16 mouse cellular contexts compared by ENCODE assay signal in genomic region chr8:26282156-26282935, GRCm38 (mm10).
DNase-seq lines count a peak whose midpoint lies in the region; ATAC-seq and TF ChIP-seq lines count a peak whose summit lies in the region.
"Had no signal": no experiment of that assay in that cellular context is flagged by ENCODE, and none has a peak within 500 bp of the region (broad histone marks: within the 10 kb centered on the region; RNA-seq: fewer than 3 reads in every experiment).

No protein-coding gene starts in this region.

- no peaks in the 10 kb centered on the region for H3K27me3 ChIP-seq in liver, adult 2 months (ENCODE audit: control insufficient read depth, insufficient read depth, low read length)
- no peaks in the 10 kb centered on the region for H3K27me3 ChIP-seq in liver, embryonic 11.5 days (replicated peaks; ENCODE audit: control insufficient read depth, insufficient read depth, low read length)
- no peaks in the 10 kb centered on the region for H3K27me3 ChIP-seq in embryonic facial prominence, embryonic 10.5 days (replicated peaks; ENCODE audit: low read depth, poor library complexity, severe bottlenecking)
- no peaks in the 10 kb centered on the region for H3K27me3 ChIP-seq in heart, embryonic 10.5 days (ENCODE audit: insufficient read depth, poor library complexity, severe bottlenecking)
- no peaks in the 10 kb centered on the region for H3K27me3 ChIP-seq in midbrain, postnatal 0 days (ENCODE audit: insufficient read depth, low read length)
- H3K27me3 ChIP-seq: forebrain, embryonic 15.5 days; heart, embryonic 15.5 days; midbrain, embryonic 12.5 days; neural tube, embryonic 13.5 days had no signal

- DNase-seq in liver, adult 2 months (ENCODE audit: extremely low read depth, low read depth, low spot score), result peak; percentile 33
- no peak for DNase-seq in liver, embryonic 11.5 days (ENCODE audit: low spot score)
- no peak for DNase-seq in embryonic facial prominence, embryonic 10.5 days (ENCODE audit: low spot score)
- peak; percentile 19 for DNase-seq in heart, embryonic 10.5 days (ENCODE audit: low spot score)
- peak; percentile 73 for DNase-seq in skeletal muscle tissue, adult 2 months (ENCODE audit: low read depth, low spot score)
- DNase-seq in midbrain, postnatal 0 days (ENCODE audit: low spot score), result no peak
- DNase-seq: cerebellum, postnatal 10 days; right cerebral cortex, adult 18-20 months; thymus, postnatal 36 days had no signal

- no peak overlapping the region for H3K4me2 ChIP-seq in liver, embryonic 11.5 days
- no peak overlapping the region for H3K4me2 ChIP-seq in midbrain, postnatal 0 days (ENCODE audit: low read depth, low read length, poor library complexity, severe bottlenecking)
- H3K4me2 ChIP-seq: forebrain, embryonic 15.5 days; heart, embryonic 15.5 days; midbrain, embryonic 12.5 days; neural tube, embryonic 13.5 days had no signal

- no peaks in the 10 kb centered on the region for H3K9me3 ChIP-seq in liver, embryonic 11.5 days (ENCODE audit: control insufficient read depth, low read length)
- H3K9me3 ChIP-seq in embryonic facial prominence, embryonic 10.5 days, result peaks cover 7% of the 10 kb centered on the region; the same call in 1 of the 2 replicates
- H3K9me3 ChIP-seq in heart, embryonic 10.5 days, result no peaks in the 10 kb centered on the region
- H3K9me3 ChIP-seq in midbrain, postnatal 0 days (ENCODE audit: low read length), result no peaks in the 10 kb centered on the region
- H3K9me3 ChIP-seq: forebrain, embryonic 15.5 days; heart, embryonic 15.5 days; midbrain, embryonic 12.5 days; neural tube, embryonic 13.5 days had no signal

- no peaks in the 10 kb centered on the region for H3K36me3 ChIP-seq in liver, adult 2 months (ENCODE audit: control insufficient read depth, insufficient read depth, low read length)
- no peaks in the 10 kb centered on the region for H3K36me3 ChIP-seq in liver, embryonic 11.5 days (ENCODE audit: control insufficient read depth, insufficient read depth, low read length)
- 0 out of 2 replicates have a peak, but pooled peaks cover 3% of the 10 kb centered on the region for H3K36me3 ChIP-seq in embryonic facial prominence, embryonic 10.5 days (replicated peaks)
- H3K36me3 ChIP-seq in heart, embryonic 10.5 days, result no peaks in the 10 kb centered on the region
- H3K36me3 ChIP-seq in midbrain, postnatal 0 days (ENCODE audit: insufficient read depth, low read length), result no peaks in the 10 kb centered on the region
- H3K36me3 ChIP-seq: forebrain, embryonic 15.5 days; heart, embryonic 15.5 days; midbrain, embryonic 12.5 days; neural tube, embryonic 13.5 days had no signal

- H3K4me1 ChIP-seq in liver, adult 2 months (ENCODE audit: control insufficient read depth, insufficient read depth, low read length), result no peaks in the 10 kb centered on the region
- H3K4me1 ChIP-seq in liver, embryonic 11.5 days (replicated peaks; ENCODE audit: control insufficient read depth, insufficient read depth, low read length), result no peaks in the 10 kb centered on the region
- peaks cover 37% of the 10 kb centered on the region for H3K4me1 ChIP-seq in embryonic facial prominence, embryonic 10.5 days
- no peaks in the 10 kb centered on the region for H3K4me1 ChIP-seq in heart, embryonic 10.5 days
- no peaks in the 10 kb centered on the region for H3K4me1 ChIP-seq in midbrain, postnatal 0 days (ENCODE audit: insufficient read depth, low read length)
- H3K4me1 ChIP-seq: heart, embryonic 15.5 days; midbrain, embryonic 12.5 days; neural tube, embryonic 13.5 days had no signal

- H3K9ac ChIP-seq in liver, adult 2 months (ENCODE audit: low read depth, low read length), result no peak overlapping the region
- H3K9ac ChIP-seq in liver, embryonic 11.5 days (ENCODE audit: low read depth, low read length), result no peak overlapping the region
- no peak overlapping the region for H3K9ac ChIP-seq in midbrain, postnatal 0 days (replicated peaks; ENCODE audit: low read length, poor library complexity, severe bottlenecking)
- H3K9ac ChIP-seq: forebrain, embryonic 15.5 days; heart, embryonic 15.5 days; liver, embryonic 14.5 days; midbrain, embryonic 12.5 days; neural tube, embryonic 13.5 days had no signal

- H3K79me2 ChIP-seq in liver, adult 2 months (ENCODE audit: control insufficient read depth, insufficient read depth, low read length), result no peaks in the 10 kb centered on the region

- no peak for TF ChIP-seq CTCF in liver, adult 2 months (IDR thresholded peaks at IDR 0.05; ENCODE audit: low read depth, low read length)
- TF ChIP-seq CTCF in midbrain, postnatal 0 days (IDR thresholded peaks at IDR 0.05), result no peak

- no peak for ATAC-seq in liver, embryonic 11.5 days (replicated peaks; ENCODE audit: low FRiP score)
- ATAC-seq in CD4-positive, CD25-positive, alpha-beta regulatory T cell, adult 4 months, result no peak
- no peak for ATAC-seq in midbrain, postnatal 0 days (ENCODE audit: low FRiP score)
- ATAC-seq: forebrain, embryonic 15.5 days; inflammation-experienced regulatory T-cells, adult 6 months had no signal

- 77% methylated on average over 11 of the region's 11 CpGs for WGBS in liver, adult 2 months
- 79% methylated on average over 11 of the region's 11 CpGs for WGBS in liver, embryonic 11.5 days
- 72% methylated on average over 11 of the region's 11 CpGs for WGBS in embryonic facial prominence, embryonic 10.5 days
- 71% methylated on average over 11 of the region's 11 CpGs for WGBS in heart, embryonic 10.5 days
- WGBS in midbrain, postnatal 0 days, result 66% methylated on average over 11 of the region's 11 CpGs

- no peak overlapping the region for H3K4me3 ChIP-seq in liver, adult 2 months (ENCODE audit: insufficient read depth, low read depth, low read length)
- H3K4me3 ChIP-seq in liver, embryonic 11.5 days (ENCODE audit: low read depth, low read length), result no peak overlapping the region
- no peak overlapping the region for H3K4me3 ChIP-seq in embryonic facial prominence, embryonic 10.5 days
- H3K4me3 ChIP-seq in heart, embryonic 10.5 days, result no peak overlapping the region
- no peak overlapping the region for H3K4me3 ChIP-seq in midbrain, postnatal 0 days (ENCODE audit: low read depth, low read length)
- H3K4me3 ChIP-seq: forebrain, embryonic 15.5 days; heart, embryonic 15.5 days; midbrain, embryonic 12.5 days; neural tube, embryonic 13.5 days had no signal

- no peak overlapping the region for H3K27ac ChIP-seq in liver, adult 2 months (replicated peaks; ENCODE audit: insufficient read depth, low read depth, low read length)
- H3K27ac ChIP-seq in liver, embryonic 11.5 days (ENCODE audit: low read depth, low read length), result no peak overlapping the region
- H3K27ac ChIP-seq in embryonic facial prominence, embryonic 10.5 days (replicated peaks), result peak overlapping the region; percentile 67
- H3K27ac ChIP-seq in heart, embryonic 10.5 days, result no peak overlapping the region
- H3K27ac ChIP-seq in midbrain, postnatal 0 days (ENCODE audit: low read depth, low read length), result no peak overlapping the region
- H3K27ac ChIP-seq: forebrain, embryonic 15.5 days; heart, embryonic 15.5 days; liver, embryonic 14.5 days; midbrain, embryonic 12.5 days; neural tube, embryonic 13.5 days had no signal

- TF ChIP-seq POLR2A in liver, adult 2 months (IDR thresholded peaks at IDR 0.05; ENCODE audit: extremely low read depth, insufficient read depth, low read length), result no peak

Comparison
In these comparisons a context has a peak if more than half of its experiments do, and no peak if none do; other contexts are left out.
1. DNase-seq: peak in liver, adult 2 months (single experiment), heart, embryonic 10.5 days (single experiment) and skeletal muscle tissue, adult 2 months (single experiment); none in liver, embryonic 11.5 days (single experiment), embryonic facial prominence, embryonic 10.5 days (single experiment) and midbrain, postnatal 0 days (single experiment).